Mouse (Mus musculus): ENCODE data around the gene Efl1.

DNA sequence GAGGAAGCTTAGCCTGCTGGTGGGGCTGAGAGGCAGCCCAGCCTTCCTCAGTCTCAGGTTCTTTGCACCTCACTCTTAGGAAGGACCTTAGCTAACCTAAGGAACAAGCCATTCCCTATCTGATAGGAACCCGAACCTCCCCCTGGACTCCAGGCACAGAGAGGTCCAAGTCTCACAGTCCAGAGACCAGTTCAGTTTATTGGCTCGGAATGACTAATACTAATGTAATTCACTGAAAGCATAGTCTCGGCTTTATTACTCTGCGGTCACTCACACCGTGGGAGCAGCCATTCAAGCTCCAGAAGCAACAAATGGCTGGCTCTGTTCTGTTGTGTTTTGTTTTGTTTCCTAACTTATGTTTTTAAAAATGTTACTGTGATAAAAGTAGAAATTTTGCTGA, 84.7 kb downstream of the Efl1 start:
- TF ChIP-seq CTCF (IDR thresholded peaks at IDR 0.05; ENCODE audit: control insufficient read depth, insufficient read depth, low read length) (no peak), POLR2A (IDR thresholded peaks at IDR 0.05; ENCODE audit: borderline replicate concordance, control insufficient read depth, low read depth, low read length) (no peak)

Data from bone marrow, adult 2 months (tissue).